In the genomic region with DNA sequence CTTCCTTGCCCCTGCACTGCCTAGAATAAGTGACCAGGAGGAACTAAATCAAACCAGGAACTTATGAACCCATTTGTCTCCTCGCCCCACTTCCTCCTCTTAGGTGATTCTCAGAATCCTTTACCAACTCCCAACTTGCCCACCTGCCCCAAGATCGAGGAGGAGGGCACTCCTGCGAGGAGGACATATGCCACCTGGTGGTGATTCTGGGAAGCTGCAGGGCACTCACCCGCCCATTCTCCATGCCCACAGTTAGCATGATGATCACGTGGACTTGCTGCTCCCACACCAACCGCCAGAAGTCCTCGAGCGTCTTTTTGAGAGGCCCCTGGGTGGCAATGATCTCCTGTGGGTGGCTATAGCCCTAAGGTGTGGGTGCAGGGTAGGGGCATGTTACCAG, we compare ENCODE assay signal across 8 mouse cellular contexts. TPM values are rescaled to one million over a fixed set of nuclear protein-coding genes. Genes with fewer than 3 reads are reported as not detected.
DNase-seq lines count a peak whose midpoint lies in the region; ATAC-seq and TF ChIP-seq lines count a peak whose summit lies in the region.

No protein-coding gene starts in this region.

- H3K4me2 ChIP-seq in kidney, embryonic 16.5 days (replicated peaks; ENCODE audit: low read depth, low read length): no peak overlapping the region
- H3K4me2 ChIP-seq in CH12.LX (ENCODE audit: insufficient read depth, low read depth, poor library complexity, severe bottlenecking): no peak overlapping the region
- H3K4me2 ChIP-seq in hindbrain, embryonic 11.5 days (replicated peaks; ENCODE audit: low read depth, low read length): no peak overlapping the region
- no peak overlapping the region for H3K4me2 ChIP-seq in lung, embryonic 14.5 days

- TF ChIP-seq RAD21 in CH12.LX (IDR thresholded peaks at IDR 0.05; ENCODE audit: low read depth, low read length): peak; percentile 48

- 9% methylated on average over 8 of the region's 8 CpGs for WGBS in kidney, adult 2 months
- WGBS in kidney, embryonic 16.5 days: 14% methylated on average over 8 of the region's 8 CpGs
- 12% methylated on average over 8 of the region's 8 CpGs for WGBS in hindbrain, embryonic 11.5 days
- WGBS in lung, embryonic 14.5 days: 11% methylated on average over 8 of the region's 8 CpGs

- TF ChIP-seq EP300 in CH12.LX (IDR thresholded peaks at IDR 0.05; ENCODE audit: low read length): no peak

- in situ Hi-C loops in CH12.LX (cut with MboI; ENCODE audit: low pct_ligation_motif_present, low pct_unique_long_range_greater_than_20kb, low sequenced_read_pairs): no loop called here

- H3K36me3 ChIP-seq in kidney, adult 2 months (ENCODE audit: control insufficient read depth, insufficient read depth, low read length): no peaks in the 10 kb centered on the region
- H3K36me3 ChIP-seq in kidney, embryonic 16.5 days (ENCODE audit: insufficient read depth, low read length): no peaks in the 10 kb centered on the region
- peaks cover 5 to 57% of the 10 kb centered on the region in 2 experiments for H3K36me3 ChIP-seq in CH12.LX (replicated peaks in 1 of 2; ENCODE audit: control insufficient read depth in 1 of 2, insufficient read depth in 1 of 2, low read length in 1 of 2)
- no peaks in the 10 kb centered on the region for H3K36me3 ChIP-seq in hindbrain, embryonic 11.5 days (ENCODE audit: control insufficient read depth, insufficient read depth, low read length)
- H3K36me3 ChIP-seq in lung, embryonic 14.5 days (ENCODE audit: insufficient read depth): no peaks in the 10 kb centered on the region

- no peak for ATAC-seq in kidney, embryonic 16.5 days (ENCODE audit: low FRiP score, low TSS enrichment)
- ATAC-seq in hindbrain, embryonic 11.5 days (ENCODE audit: low FRiP score): no peak
- ATAC-seq in lung, embryonic 14.5 days (ENCODE audit: insufficient read depth): no peak

- H3K9ac ChIP-seq in kidney, embryonic 16.5 days (replicated peaks; ENCODE audit: low read length): no peak overlapping the region
- H3K9ac ChIP-seq in CH12.LX (ENCODE audit: insufficient read depth, low read depth): no peak overlapping the region
- H3K9ac ChIP-seq in hindbrain, embryonic 11.5 days (ENCODE audit: low read depth, low read length): no peak overlapping the region
- no peak overlapping the region for H3K9ac ChIP-seq in lung, embryonic 14.5 days

- no peaks in the 10 kb centered on the region for H3K9me3 ChIP-seq in kidney, embryonic 16.5 days (ENCODE audit: low read length)
- no peaks in the 10 kb centered on the region for H3K9me3 ChIP-seq in CH12.LX (replicated peaks; ENCODE audit: low read length)
- no peaks in the 10 kb centered on the region for H3K9me3 ChIP-seq in hindbrain, embryonic 11.5 days (ENCODE audit: control insufficient read depth, low read length)
- H3K9me3 ChIP-seq in lung, embryonic 14.5 days (ENCODE audit: low read depth, low read length): no peaks in the 10 kb centered on the region

- no peak overlapping the region for H3K27ac ChIP-seq in kidney, adult 2 months (ENCODE audit: insufficient read depth, low read depth, low read length)
- H3K27ac ChIP-seq in kidney, embryonic 16.5 days (ENCODE audit: low read length): no peak overlapping the region
- H3K27ac ChIP-seq in CH12.LX (ENCODE audit: insufficient read depth, low read depth): no peak overlapping the region
- no peak overlapping the region for H3K27ac ChIP-seq in hindbrain, embryonic 11.5 days (ENCODE audit: low read depth, low read length)
- H3K27ac ChIP-seq in lung, embryonic 14.5 days (ENCODE audit: low read depth): no peak overlapping the region

- peak; percentile 82 for TF ChIP-seq CTCF in kidney, adult 2 months (conservative IDR thresholded peaks at IDR 0.05; ENCODE audit: insufficient read depth, insufficient read length, low read depth, low read length)
- peak; percentile 77 to 90 for TF ChIP-seq CTCF in CH12.LX (conservative IDR thresholded peaks at IDR 0.05 in 1 of 2, IDR thresholded peaks at IDR 0.05 in 1 of 2; ENCODE audit: low read depth in 2 of 2, low read length in 2 of 2)
- TF ChIP-seq CTCF in lung, embryonic 14.5 days (IDR thresholded peaks at IDR 0.05; ENCODE audit: low read depth): peak; percentile 91

- dilution Hi-C loops in CH12.LX (cut with MboI; ENCODE audit: extremely low pct_ligation_motif_present, extremely low pct_unique_long_range_greater_than_20kb, low sequenced_read_pairs): no loop called here

- H3K4me1 ChIP-seq in kidney, adult 2 months (ENCODE audit: control insufficient read depth, insufficient read depth, low read length): no peaks in the 10 kb centered on the region
- H3K4me1 ChIP-seq in kidney, embryonic 16.5 days (ENCODE audit: insufficient read depth, low read length): peaks cover 3% of the 10 kb centered on the region; the same call in 1 of the 2 replicates
- H3K4me1 ChIP-seq in CH12.LX (ENCODE audit: control insufficient read depth in 1 of 2, insufficient read depth in 2 of 2): peaks cover 5 to 35% of the 10 kb centered on the region in 2 experiments; a peak in 3 of 4 replicates
- H3K4me1 ChIP-seq in hindbrain, embryonic 11.5 days (replicated peaks; ENCODE audit: control insufficient read depth, insufficient read depth, low read length): no peaks in the 10 kb centered on the region
- no peaks in the 10 kb centered on the region for H3K4me1 ChIP-seq in lung, embryonic 14.5 days (ENCODE audit: insufficient read depth)

- no peaks in the 10 kb centered on the region for H3K79me2 ChIP-seq in CH12.LX (replicated peaks; ENCODE audit: control insufficient read depth, extremely low read depth, insufficient read depth, poor library complexity, severe bottlenecking)

- peak; percentile 45 for DNase-seq in kidney, adult 2 months
- peak; percentile 69 for DNase-seq in CH12.LX (ENCODE audit: extremely low read depth)
- DNase-seq in brain, adult 2 months (ENCODE audit: low read depth, low spot score): peak; percentile 77
- DNase-seq in hindbrain, embryonic 11.5 days (ENCODE audit: low spot score): peak; percentile 75
- peak; percentile 74 for DNase-seq in lung, embryonic 14.5 days
- DNase-seq in retina, postnatal 7 days (ENCODE audit: low read depth, low spot score): peak; percentile 24
- DNase-seq in gastrocnemius, postnatal 4 days (ENCODE audit: low spot score in 2 of 2): no peak

- H3K27me3 ChIP-seq in kidney, adult 2 months (replicated peaks; ENCODE audit: control insufficient read depth, insufficient read depth, low read length): no peaks in the 10 kb centered on the region
- H3K27me3 ChIP-seq in kidney, embryonic 16.5 days (ENCODE audit: insufficient read depth, low read length): no peaks in the 10 kb centered on the region
- H3K27me3 ChIP-seq in CH12.LX (replicated peaks): no peaks in the 10 kb centered on the region
- no peaks in the 10 kb centered on the region for H3K27me3 ChIP-seq in hindbrain, embryonic 11.5 days (ENCODE audit: control insufficient read depth, insufficient read depth, low read length)
- no peaks in the 10 kb centered on the region for H3K27me3 ChIP-seq in lung, embryonic 14.5 days (ENCODE audit: insufficient read depth, low read length)

- no peak overlapping the region for H3K4me3 ChIP-seq in kidney, adult 2 months (ENCODE audit: insufficient read depth, low read depth, low read length)
- H3K4me3 ChIP-seq in kidney, embryonic 16.5 days (ENCODE audit: low read length): no peak overlapping the region
- no peak overlapping the region for H3K4me3 ChIP-seq in CH12.LX (replicated peaks in 1 of 3; ENCODE audit: low read depth in 2 of 3, low read length in 2 of 3, poor library complexity in 1 of 3)
- H3K4me3 ChIP-seq in hindbrain, embryonic 11.5 days (ENCODE audit: low read depth, low read length): no peak overlapping the region
- H3K4me3 ChIP-seq in lung, embryonic 14.5 days (ENCODE audit: low read depth, low read length): no peak overlapping the region

- no peak for TF ChIP-seq POLR2A in kidney, adult 2 months (IDR thresholded peaks at IDR 0.05; ENCODE audit: low read depth, low read length)
- TF ChIP-seq POLR2A in CH12.LX (IDR thresholded peaks at IDR 0.05; ENCODE audit: low read depth, low read length): no peak

RNA-seq across cellular contexts. Expression of gene Lgr6, which starts 7.6 kb away (rescaled TPM):
- polyA plus RNA-seq in kidney, adult 2 months (2012; rRNA removed): 0.42 and 0.75 TPM in 2 replicates
- polyA plus RNA-seq in kidney, embryonic 16.5 days (2015; fragmentation: Nextera tagmentation; extraction: Ambion mirVana): 0.76 and 0.77 TPM in 2 replicates
- total RNA-seq in CH12.LX (2012; rRNA removed) (0.17 and 0.38 TPM in 2 replicates), CH12.LX (2014; rRNA removed) (0.07 TPM in 1 of 2 replicates, not detected in the other)
- polyA plus RNA-seq in CH12.LX (2012; ENCODE audit: insufficient read length, low read depth): 0.16 TPM in 2 replicates
- 0.19 and 0.53 TPM in 2 replicates for polyA plus RNA-seq in hindbrain, embryonic 11.5 days (2014; fragmentation: Nextera tagmentation; extraction: Ambion mirVana)
- polyA plus RNA-seq in lung, embryonic 14.5 days (2014; fragmentation: Nextera tagmentation; extraction: Ambion mirVana): 11.1 and 12.0 TPM in 2 replicates
- total RNA-seq in gastrocnemius, postnatal 4 days (2021): 1 to 10 TPM; 1.2 to 1.3 TPM

RNA-seq across cellular contexts. Expression of gene Ptpn7, which starts 19.8 kb away (rescaled TPM):
- 0.73 and 2.5 TPM in 2 replicates for polyA plus RNA-seq in kidney, adult 2 months (2012; rRNA removed)
- 0.99 and 1.6 TPM in 2 replicates for polyA plus RNA-seq in kidney, embryonic 16.5 days (2015; fragmentation: Nextera tagmentation; extraction: Ambion mirVana)
- total RNA-seq in CH12.LX (2012; rRNA removed): 61.4 and 69.7 TPM in 2 replicates
- 77.5 and 81.9 TPM in 2 replicates for total RNA-seq in CH12.LX (2014; rRNA removed)
- polyA plus RNA-seq in CH12.LX (2012; ENCODE audit: insufficient read length, low read depth): 78.7 and 81.9 TPM in 2 replicates
- 1.3 and 2.1 TPM in 2 replicates for polyA plus RNA-seq in hindbrain, embryonic 11.5 days (2014; fragmentation: Nextera tagmentation; extraction: Ambion mirVana)
- 2.3 and 2.8 TPM in 2 replicates for polyA plus RNA-seq in lung, embryonic 14.5 days (2014; fragmentation: Nextera tagmentation; extraction: Ambion mirVana)
- 1 to 10 TPM; 1.1 to 1.4 TPM for total RNA-seq in gastrocnemius, postnatal 4 days (2021)

RNA-seq across cellular contexts. Expression of gene Arl8a, which starts 34.0 kb away (rescaled TPM):
- polyA plus RNA-seq in kidney, adult 2 months (2012; rRNA removed): 95.2 and 107 TPM in 2 replicates
- polyA plus RNA-seq in kidney, embryonic 16.5 days (2015; fragmentation: Nextera tagmentation; extraction: Ambion mirVana): 42.9 and 46.7 TPM in 2 replicates
- total RNA-seq in CH12.LX (2012; rRNA removed): 8.5 and 10.9 TPM in 2 replicates
- 4.2 and 4.7 TPM in 2 replicates for total RNA-seq in CH12.LX (2014; rRNA removed)
- 42.1 and 52.7 TPM in 2 replicates for polyA plus RNA-seq in CH12.LX (2012; ENCODE audit: insufficient read length, low read depth)
- 84.5 and 84.6 TPM in 2 replicates for polyA plus RNA-seq in hindbrain, embryonic 11.5 days (2014; fragmentation: Nextera tagmentation; extraction: Ambion mirVana)
- polyA plus RNA-seq in lung, embryonic 14.5 days (2014; fragmentation: Nextera tagmentation; extraction: Ambion mirVana): 46.3 and 46.7 TPM in 2 replicates
- 10 to 100 TPM; 49.9 to 50.9 TPM for total RNA-seq in gastrocnemius, postnatal 4 days (2021)

RNA-seq across cellular contexts. Expression of gene Gpr37l1, which starts 54.8 kb away (rescaled TPM):
- 0.75 and 0.98 TPM in 2 replicates for polyA plus RNA-seq in kidney, adult 2 months (2012; rRNA removed)
- 0.10 TPM in 1 of 2 replicates, not detected in the other for polyA plus RNA-seq in kidney, embryonic 16.5 days (2015; fragmentation: Nextera tagmentation; extraction: Ambion mirVana)
- total RNA-seq in CH12.LX (2012; rRNA removed) (not detected in 2 replicates), CH12.LX (2014; rRNA removed) (not detected in 2 replicates)
- polyA plus RNA-seq in CH12.LX (2012; ENCODE audit: insufficient read length, low read depth): not detected in 2 replicates
- not detected in 2 replicates for polyA plus RNA-seq in hindbrain, embryonic 11.5 days (2014; fragmentation: Nextera tagmentation; extraction: Ambion mirVana)
- polyA plus RNA-seq in lung, embryonic 14.5 days (2014; fragmentation: Nextera tagmentation; extraction: Ambion mirVana): not detected in 2 replicates
- 1 to 10 TPM; 1.3 to 1.7 TPM for total RNA-seq in gastrocnemius, postnatal 4 days (2021)

Comparison
In these comparisons a context has a peak if more than half of its experiments do, and no peak if none do; other contexts are left out.
1. DNase-seq: peak in kidney, adult 2 months (single experiment), CH12.LX (single experiment), brain, adult 2 months (single experiment), hindbrain, embryonic 11.5 days (single experiment), lung, embryonic 14.5 days (single experiment) and retina, postnatal 7 days (single experiment); none in gastrocnemius, postnatal 4 days (0 of 2).
2. RNA of gene Ptpn7, which starts 19.8 kb away (polyA plus RNA-seq): 78.7 to 81.9 TPM in CH12.LX; 0.73 to 2.5 TPM in kidney, adult 2 months, 2.3 to 2.8 TPM in lung, embryonic 14.5 days, 1.3 to 2.1 TPM in hindbrain, embryonic 11.5 days and 0.99 to 1.6 TPM in kidney, embryonic 16.5 days; every median in the first group is over 10 times any median in the second.
3. Peak in every context shown above with its lines, with median percentiles within 50 percentile points of each other: CTCF ChIP-seq.